Mouse (Mus musculus): ENCODE results near the gene Shtn1. TPM values are rescaled to one million over a fixed set of nuclear protein-coding genes. Genes with fewer than 3 reads are reported as not detected.

The Shtn1 gene
- total RNA-seq, 2 experiments from 2014 or later, result 3.7 to 3.9 TPM

- no peak for DNase-seq (ENCODE audit: low spot score in 2 of 2)
These were observed 23.0 kb downstream of the Shtn1 start for GRCm38 (mm10) chr19:59052783-59053490.

DNA sequence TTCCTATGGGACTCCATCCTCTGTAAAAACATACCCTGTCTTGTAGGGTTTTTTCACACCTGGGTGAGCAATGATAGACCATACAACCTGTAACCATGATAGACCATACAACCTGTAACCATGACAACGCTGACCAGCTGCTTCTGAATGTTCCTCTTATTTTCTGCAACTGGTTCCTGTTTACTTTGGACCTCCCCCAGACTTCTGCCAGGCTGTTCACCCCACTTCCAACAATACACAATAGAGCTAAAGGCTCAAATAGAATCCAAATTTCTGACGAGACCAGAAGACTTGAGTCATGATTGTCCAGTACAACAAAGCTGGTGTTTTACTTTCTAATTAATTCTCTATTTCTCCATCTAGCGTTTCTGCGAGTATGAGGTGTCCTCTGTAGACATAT, 23.8 kb downstream of the Shtn1 start:
- DNase-seq (ENCODE audit: low spot score in 2 of 2), result no peak

DNA sequence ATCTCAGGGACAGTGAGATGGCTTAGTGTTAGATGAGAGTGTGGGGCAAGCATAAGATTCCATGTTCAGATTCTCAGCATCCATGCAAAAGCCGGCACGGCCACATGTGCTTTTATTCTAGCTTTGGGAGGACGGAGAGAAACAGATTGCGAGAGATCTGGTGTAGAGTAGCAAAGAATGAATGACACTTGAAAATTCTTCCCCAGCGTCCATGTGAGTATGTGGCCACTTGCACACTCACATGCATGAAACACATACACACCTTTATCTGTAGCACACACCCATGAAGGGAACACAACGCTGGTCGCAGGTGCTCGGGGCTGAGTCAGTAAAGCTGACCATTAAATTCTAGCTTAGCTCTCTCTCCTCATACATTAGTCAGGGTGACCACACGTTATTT, 24.3 kb downstream of the Shtn1 start:
- no peak for DNase-seq (ENCODE audit: low spot score in 2 of 2)

DNA sequence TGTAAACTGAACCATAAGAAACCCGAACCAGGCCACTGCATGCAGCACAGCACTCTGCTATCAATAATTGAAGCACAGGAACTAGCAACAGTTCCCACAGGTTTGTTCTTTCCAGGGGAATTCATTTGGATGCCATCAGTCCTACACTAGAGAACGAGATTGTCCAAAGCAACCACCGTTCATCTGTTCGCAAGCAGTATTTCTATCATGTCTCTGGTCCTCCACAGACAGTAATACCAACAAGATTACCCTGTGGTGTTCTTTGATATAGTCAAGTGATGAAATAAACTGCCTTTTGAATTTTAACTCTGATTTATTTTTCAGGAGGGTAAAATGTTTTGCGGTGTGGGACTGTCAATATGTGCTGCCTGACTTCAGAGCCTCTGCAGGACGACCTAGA, 27.0 kb downstream of the Shtn1 start:
- no peak for DNase-seq (ENCODE audit: low spot score in 2 of 2)

DNA sequence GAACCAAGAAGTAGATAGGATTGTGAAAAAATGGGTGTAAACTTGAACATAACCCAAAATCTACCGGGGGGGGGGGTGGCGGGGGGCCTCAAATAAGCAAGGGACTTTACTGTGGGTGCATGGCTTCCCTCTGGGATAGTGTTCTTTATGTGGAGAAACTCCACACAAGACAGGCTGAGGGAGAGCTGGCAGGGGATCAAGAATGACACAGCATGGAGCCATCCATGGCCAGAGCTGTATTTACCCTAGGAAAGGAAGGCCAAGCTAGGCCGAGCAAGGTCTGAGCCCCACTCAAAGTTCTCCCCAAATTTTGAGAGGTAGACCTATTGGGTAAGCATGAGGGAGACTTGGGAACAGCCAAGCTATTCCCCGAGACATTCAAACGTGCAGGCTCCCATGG, 28.4 kb downstream of the Shtn1 start:
- DNase-seq (ENCODE audit: low spot score in 2 of 2), result no peak

DNA sequence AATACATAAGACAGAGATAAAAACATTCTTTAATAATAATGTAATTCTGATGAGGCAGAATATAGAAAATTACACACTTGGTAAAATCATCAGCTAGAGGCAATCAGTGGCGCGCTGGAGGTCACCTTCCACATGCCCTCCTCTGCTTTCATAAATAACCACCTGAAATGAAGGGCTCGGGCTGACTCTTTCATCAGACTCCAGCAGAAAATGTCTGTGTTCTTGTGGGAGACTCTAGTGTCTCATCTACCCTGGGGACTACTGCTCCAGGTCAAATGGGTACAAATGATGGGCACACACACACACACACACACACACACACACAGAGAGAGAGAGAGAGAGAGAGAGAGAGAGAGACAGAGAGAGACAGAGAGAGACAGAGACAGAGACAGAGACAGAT, 34.8 kb downstream of the Shtn1 start:
- DNase-seq (ENCODE audit: low spot score in 2 of 2), result no peak

GRCm38 (mm10) chr19:59038793-59039192, 37.1 kb downstream of the Shtn1 start:
- no peak for DNase-seq (ENCODE audit: low spot score in 2 of 2)

- DNase-seq (ENCODE audit: low spot score in 2 of 2), result no peak
These were observed 39.1 kb downstream of the Shtn1 start for GRCm38 (mm10) chr19:59036811-59037210.

DNA sequence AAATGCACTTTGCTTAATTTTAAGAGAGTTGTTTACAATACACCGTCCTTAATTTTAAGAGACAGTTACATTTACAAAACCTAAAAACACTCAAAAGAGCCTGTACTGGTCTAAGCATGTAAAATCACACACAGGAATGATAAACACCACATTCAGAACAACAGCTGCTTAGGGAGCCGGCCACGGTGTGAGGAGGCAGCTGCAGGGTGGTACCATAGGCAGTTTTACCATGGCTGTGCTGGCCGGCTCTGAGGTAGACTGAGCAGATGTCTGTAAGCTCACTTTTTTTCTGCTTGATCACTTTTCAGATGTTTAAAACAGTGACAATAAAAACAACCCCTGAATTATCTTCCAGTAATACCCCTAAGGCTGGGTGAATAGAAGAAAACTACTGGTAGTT, 42.7 kb downstream of the Shtn1 start:
- DNase-seq (ENCODE audit: low spot score in 2 of 2), result no peak

- DNase-seq (ENCODE audit: low spot score in 2 of 2), result no peak
These were observed 45.7 kb downstream of the Shtn1 start for GRCm38 (mm10) chr19:59030221-59030620.

DNA sequence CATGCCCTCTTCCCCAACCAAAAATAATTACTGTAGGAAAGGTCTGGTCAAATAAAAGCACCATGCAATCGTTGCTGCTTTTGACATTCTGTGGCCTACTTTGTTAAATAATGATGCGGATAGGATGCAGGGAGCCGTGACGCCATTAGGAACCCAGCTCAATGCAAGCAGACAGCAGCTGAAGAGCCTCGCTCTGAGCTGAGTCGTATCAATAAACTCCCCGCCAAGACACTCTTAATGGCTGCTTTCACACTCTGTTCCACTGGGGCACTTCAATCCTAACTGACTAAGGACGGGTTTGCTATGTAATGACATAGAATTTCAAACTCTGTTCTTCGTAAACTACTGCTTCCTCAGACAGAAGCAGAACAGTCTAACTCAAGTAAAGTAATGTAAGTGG, 46.9 kb downstream of the Shtn1 start:
- no peak for DNase-seq (ENCODE audit: low spot score in 2 of 2)

GRCm38 (mm10) chr19:59028130-59028529, 47.8 kb downstream of the Shtn1 start:
- no peak for DNase-seq (ENCODE audit: low spot score in 2 of 2)

DNA sequence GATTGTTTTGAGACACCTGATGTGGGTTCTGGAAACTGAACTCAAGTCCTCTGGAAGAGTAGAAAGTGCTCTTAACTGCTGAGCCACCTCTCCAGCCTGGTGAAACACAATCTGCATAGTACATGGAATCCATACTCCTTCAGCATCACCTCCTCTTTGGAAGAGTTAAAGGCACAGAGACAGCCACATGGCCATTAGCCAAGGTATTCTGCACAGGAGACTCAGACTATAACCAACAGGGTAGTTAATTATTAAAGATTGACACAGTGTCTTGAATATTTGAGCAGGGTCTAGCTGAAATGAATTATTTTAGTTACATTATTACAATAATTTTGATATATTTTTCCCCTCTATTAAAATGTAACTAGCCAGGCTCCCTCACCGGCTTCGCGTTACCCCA, 52.0 kb downstream of the Shtn1 start:
- no peak for DNase-seq (ENCODE audit: low spot score in 2 of 2)

DNA sequence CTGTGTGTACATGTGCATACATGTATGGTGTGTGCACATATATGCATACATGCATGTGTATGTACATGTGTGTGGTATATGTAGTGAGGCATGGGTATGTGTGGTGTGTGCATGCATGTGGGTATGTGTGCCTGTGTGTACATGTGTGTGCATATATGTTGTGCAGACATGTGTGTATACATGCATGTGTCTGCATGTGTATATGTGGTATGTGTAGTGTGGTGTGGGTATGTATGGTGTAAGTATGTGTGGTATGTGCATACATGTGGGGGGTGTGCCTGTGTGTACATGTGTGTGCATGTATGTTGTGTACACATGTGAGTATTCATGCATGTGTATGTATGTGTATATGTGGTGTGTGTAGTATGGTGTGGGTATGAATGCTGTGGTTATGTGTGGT, 54.3 kb downstream of the Shtn1 start:
- no peak for DNase-seq (ENCODE audit: low spot score in 2 of 2)

- no peak for DNase-seq (ENCODE audit: low spot score in 2 of 2)
These were observed 65.1 kb downstream of the Shtn1 start for GRCm38 (mm10) chr19:59010802-59011201.

DNA sequence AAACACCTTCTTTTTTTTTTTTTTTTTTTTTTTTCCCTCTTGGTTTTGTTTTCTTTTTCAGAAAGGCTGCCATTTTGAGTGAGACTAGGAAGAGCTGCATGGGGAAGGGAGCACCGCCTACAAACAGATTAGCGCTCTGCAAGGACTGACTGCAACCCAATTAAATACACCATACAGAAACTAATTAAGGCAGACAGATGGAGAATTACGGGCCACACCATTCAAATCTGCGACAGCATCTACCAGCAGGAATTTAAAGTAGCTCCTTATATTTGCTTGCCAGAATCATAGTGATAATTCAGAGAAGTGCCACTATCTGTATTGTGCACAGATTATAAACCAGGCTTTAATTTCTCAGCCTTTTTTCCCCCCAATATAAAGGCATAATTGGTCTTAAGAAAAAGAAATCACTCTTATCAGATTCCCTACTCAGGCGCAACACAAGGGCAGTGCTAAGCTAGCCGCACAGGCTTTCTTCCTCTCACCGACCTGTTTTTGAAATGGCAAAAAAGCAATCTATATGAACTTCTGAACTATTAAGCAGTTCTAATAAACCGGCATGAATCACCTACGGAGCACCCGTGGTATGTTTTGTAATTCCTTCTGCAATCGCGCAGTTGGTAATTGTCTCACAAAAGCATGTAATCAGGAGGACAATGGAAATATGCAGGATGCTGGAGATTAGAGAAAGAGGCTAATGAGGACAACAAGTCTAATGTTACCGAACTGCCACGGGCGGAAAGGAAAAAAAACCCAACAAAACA, 69.1 kb downstream of the Shtn1 start:
- no peak for DNase-seq (ENCODE audit: low spot score in 2 of 2)

GRCm38 (mm10) chr19:59002827-59003226, 73.1 kb downstream of the Shtn1 start:
- no peak for DNase-seq (ENCODE audit: low spot score in 2 of 2)

DNA sequence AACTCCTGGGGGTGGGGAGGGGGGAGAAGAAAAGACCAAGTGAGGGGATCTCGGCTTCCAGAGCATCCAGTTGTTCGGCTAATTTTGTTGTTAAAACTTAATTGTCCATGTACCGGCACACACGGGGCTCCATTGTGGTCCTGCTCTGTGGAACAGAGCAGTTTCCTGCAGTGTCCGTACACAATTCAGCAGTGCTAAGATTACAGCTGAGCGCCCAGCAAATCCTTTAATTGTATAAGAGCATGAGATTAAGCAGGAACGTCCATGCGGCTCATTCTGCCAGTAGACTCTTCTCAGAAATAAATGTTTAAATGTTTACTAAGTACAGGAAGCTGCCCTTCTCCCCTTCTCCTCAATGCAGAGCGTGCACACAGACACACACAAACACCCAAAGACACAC, 94.3 kb downstream of the Shtn1 start:
- no peak for DNase-seq (ENCODE audit: low spot score in 2 of 2)

DNA sequence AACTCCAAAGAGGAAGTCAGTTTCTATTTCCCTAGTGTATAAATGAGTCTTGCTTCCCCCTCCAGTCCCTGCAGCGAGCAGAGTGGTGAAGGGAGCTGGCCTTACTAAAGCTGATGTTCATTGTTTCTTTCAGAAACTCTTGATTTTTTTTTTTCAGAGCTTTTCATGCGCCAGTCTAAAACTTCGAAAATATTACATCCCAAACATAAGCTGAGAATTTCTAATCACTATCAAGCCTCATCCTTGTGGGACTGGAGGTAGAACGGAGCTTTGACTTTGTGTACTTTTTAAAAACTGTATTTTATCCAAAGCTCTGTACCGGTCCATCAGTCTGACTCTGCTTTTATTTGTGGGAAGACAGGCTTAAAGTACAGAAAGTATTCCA, 95.9 kb downstream of the Shtn1 start:
- no peak for DNase-seq (ENCODE audit: low spot score in 2 of 2)

DNA sequence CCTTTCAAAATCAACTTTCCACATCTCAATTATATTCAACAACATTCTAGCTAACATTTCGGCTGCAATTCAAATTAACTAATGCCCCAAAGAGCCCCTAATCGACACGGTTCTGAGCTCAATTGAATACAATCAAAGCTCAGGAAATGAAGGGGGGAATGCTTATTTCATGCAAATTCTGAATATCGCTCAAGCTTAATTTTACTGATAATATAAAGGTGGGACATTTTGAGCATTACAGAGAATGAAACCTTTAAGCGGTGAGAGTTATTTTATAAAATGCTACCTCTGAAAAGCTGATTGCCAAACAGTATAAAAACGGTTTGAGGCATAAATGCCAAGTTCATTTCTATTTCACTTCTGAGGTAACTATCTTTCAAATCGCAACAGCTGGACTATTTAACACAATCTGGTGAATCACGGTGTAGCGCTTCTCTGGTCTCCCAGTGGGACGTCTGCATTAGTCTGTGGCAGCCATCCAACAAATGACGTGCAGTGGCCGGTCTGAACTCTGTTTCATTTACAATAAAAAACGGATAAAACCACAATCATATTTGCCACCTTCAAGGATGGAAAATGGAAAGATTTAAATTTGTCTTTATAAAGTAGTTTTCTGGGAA, 96.4 kb downstream of the Shtn1 start:
- DNase-seq (ENCODE audit: low spot score in 2 of 2), result peak in 1 of 2 experiments; percentile 60

DNA sequence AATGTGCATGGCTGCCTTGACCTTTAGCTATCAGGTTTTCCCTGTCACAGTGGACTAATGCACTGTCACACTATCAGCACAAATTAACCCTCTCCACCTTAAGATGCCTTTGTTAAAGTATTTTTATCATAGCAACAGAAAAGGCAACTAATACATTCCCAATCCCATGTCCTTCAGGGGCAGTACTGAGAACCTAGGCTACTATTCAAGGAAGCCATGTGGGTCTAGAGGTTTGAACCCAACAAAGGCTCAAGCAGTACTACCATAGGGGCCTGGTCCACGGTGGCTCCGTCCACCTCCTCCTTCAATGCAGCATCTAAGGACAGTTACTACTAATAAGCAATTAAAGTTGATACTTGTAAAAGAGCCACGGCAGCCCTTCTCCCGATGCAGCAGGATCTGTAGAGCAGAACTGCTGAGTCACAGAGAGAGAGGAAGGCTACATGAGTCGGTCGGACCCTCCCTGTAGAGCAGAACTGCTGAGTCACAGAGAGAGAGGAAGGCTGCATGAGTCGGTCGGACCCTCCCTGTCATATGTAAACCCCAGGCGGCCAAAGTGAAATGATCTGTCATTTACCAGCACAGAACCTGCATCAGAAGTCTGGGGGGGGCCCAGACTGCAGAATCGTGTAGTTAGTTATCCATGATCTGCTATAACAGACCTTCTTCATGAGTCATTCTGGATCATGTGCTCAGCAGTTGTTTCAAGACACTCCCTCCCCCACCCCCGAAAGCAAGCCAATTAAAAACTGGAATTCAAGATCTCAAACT, 97.3 kb downstream of the Shtn1 start:
- no peak for DNase-seq (ENCODE audit: low spot score in 2 of 2)
